Mouse (Mus musculus): ENCODE results near the gene Med14.

The Med14 gene

DNA sequence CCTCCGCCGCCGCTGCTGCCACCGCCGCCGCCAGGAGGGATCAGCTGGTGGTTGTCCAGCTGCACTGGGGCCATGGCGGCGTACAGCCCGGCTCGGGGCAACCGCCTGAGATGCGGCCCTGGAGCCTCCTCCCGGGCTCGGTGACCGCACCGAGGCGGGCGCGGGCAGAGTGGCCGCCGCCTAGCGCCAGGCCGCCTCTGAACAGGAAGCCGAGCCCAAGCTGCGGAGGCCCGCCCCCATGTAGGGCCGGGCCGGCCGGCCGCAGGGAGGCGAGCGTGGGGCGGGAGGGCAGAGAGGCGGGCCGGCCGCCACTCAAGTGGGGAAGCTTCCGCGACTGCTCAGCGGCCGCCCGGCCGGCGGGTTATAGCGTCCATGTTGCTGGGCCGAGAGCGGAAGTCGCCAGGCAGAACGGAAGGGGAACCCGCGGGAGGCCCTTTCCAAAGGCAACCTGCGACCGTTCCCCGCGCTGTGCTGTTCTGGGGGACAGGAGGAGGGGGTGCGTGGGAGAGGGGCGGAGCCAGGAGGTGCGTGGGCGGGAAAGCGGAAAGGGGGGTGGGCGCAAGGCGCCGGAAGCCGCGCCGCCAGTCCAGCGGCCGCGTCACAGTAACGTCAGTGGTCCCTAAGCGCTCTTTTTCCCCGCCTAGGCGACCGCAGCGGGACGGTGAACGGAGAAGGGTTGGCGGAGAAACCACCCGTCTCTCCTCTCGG is at the start of gene Med14:
Gene Med14 (minus strand): TSS at position 448 of the 708 bp plus-strand sequence.
- DNase-seq, result peak; percentile 85 to 89

- DNase-seq, result no peak
These were observed 38.7 kb upstream of the Med14 start for GRCm38 (mm10) chrX:12800559-12800958.

DNA sequence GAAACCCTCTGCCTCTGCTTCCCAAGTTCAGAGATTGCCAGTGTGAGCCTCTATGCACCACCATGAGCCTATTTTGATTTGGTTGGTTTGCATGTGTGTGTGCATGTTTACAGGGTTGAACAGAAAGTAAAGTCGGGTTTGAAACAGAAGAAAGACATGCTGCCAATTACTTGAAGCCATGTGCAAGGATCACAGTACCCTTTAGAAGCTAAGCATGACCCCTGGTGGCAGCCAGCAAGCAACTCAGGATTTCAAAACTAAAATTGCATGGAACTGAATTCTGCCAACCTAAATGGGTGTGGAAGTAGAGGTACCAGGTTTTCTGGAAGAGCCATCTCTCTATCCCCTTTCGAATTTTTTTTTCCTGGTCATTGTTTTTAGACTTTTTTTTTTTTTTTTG is 33.0 kb upstream of the Med14 start:
- peak; percentile 14 to 21 for DNase-seq

- DNase-seq, result peak; percentile 8 to 10
These were observed 29.9 kb upstream of the Med14 start for GRCm38 (mm10) chrX:12791674-12792340.

GRCm38 (mm10) chrX:12773236-12773635 is 11.4 kb upstream of the Med14 start:
- no peak for DNase-seq

DNA sequence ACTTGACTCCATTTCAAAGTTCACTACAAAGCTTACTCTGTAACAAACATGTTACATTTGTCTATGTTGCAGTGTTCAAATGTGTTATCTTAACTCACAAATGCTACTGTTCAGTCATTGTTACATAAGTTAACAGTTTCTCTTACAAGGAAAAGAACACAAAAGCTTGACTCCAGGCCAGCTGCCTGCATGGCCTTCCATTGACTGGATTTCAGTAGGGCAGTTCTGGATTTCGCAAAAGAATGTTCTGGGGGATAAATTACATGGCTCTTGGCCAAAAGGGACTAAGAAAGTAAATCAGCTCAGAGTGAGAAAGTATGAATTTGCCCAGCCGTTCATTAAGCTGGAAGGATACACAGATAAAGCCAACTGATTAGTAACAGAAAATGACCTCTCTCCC is 9.7 kb upstream of the Med14 start:
- no peak for DNase-seq

DNA sequence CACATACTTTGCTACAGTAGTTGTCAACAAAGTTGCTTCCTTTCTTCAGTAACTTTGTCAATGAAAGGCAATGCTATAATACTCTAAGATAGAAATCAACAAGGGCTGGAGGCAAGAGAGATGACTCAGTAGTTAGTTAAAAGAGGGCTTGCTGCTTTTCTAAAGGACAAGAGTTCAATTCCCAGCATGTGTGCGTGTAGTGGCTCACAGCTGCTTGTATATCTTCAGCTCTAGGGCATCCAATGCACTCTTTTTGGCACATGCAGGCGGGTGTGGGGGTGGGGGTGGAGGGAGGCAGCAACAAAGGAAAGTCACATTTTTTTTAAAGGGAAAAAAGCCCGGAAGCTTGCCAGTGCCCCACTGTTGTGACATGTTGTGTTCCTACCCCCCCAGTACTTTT is 6.7 kb upstream of the Med14 start:
- DNase-seq, result no peak

DNA sequence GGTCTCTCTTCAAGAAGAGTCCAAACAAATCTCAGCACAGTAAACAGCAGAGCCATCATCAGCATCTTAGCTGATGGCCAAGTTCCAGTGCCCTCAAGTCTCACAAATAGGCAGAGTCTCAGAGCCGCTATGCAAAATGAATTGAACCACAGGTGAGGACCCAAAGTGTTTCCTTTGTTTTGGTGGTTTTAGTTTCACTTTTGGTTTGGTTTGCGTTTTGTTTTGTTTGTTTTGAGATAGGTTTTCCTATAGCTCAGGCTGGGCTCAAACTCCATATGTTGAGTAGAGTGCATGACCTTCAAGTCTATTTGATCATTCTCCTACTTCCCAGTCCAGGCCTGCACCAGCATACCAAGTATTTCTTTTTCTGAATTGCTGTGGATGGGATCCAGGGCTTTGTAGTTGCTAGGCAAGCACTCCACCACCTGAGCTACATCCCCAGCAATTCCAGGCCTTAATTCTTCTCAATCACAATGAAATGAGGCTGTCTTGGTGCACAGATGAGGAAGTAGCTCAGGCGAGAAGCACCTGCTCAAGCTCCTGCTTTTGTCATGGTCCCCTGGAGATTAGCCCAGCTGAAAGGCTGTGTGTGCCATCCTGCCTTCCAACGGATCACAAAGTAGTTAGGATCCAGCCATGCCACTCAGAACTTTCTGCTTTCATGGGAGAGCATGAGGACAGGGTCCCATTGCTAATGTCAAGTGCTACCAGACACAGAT is 5.1 kb upstream of the Med14 start:
- no peak for DNase-seq

DNA sequence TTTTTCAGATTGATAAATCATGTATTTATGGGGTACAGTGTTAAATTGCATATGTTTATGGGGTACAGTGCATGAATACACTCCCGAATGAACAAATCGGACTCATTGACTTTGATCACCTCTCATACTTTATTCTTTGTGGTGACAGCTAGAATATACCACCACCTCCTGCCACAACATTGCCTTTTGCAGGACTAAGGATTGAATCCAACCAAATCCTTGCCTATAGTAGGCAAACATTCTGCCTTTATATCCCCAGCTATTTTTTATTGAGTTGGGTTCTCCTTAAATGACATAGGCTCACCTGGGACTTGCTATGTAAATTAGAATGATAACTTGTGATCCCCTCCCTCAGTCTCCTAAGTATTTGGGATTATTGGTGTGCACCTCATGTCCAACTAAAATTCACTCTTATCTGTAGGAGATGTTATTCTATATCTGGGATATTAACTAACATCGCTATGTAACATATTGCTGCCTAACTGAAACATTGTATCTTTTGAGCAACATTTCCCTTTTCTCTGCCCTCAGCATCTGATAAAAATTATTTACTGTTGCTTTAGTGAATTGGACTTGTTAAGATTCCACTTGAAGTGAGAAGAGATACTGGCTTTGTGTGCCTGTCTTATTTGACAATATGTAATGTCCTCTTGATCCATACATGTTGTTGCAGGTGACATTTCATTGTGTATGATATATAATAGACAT is 1.4 kb upstream of the Med14 start:
- DNase-seq, result no peak

DNA sequence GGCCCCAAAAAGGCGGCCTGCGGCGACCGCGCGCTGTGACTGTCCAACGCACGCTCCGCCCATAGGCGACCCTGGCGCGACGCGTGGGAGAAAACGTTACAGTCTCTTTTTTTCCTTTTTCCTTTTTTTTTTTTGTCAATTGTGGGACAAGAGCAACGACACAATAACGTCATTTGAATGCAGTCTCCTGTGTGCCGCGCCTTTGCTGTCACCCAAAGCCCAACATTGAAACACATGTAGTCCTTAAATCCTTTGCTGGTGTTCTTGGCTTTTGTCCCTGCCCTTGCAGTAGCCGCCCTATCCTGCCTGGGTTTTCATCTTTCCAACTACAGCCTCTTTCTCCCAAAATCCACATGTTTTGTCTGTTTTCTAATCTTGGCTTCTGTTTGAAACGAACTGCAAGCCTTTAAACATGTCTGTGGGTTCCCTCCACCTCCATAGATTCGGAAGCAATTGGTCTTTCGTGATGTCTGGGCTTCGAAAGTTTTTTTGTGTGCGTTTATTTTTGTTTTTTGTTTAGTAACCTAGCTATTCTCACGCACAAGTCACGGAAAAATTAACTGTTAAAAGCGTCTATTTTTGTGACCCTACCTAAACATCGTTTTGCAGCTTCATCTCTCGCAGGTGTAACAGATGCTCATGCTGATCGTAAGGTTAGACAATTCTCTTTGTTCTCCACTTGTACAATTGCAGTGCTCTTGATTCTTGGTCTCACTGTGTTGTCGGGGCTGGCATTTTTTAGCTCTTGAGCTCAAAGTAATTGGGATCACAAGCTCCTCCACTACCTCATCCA is 657 bp upstream of the Med14 start:
- no peak for DNase-seq

DNA sequence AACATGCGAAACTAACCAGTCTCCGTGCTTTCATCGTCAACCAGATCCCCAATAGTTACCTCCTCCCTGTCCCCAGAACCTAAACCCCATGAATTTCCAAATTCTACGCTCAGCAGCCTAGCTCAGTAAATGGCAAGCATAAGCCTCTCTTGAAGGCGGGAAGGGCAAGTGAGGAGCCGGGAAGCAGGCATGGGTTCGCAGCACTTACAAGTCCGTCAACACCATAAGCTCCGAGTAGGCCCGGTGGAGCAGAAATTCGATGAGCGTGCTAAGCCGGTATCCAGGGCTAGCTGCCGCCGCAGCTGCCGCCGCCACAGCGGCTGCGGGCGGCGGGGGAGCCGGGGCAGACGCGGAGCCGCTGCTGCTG is 631 bp downstream of the Med14 start:
- no peak for DNase-seq

DNA sequence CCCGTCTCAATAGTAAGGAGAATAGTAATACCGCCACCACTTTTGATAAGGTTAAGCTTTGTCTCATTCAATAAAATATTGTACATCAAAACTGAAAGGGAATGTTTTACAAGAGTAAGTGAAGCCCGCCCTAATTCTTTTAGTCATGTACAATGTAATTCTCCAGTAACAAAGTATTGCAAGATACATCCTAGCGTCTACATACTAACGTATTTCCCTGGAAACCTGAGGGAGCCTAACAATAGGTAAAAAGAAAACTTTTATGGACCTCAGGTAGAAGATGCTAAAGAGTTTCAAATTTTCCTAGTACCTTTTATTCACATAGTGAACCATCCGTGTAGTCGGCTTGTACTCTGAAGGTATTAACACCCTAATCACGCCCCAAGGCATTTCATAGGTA is 1.4 kb downstream of the Med14 start:
- no peak for DNase-seq

DNA sequence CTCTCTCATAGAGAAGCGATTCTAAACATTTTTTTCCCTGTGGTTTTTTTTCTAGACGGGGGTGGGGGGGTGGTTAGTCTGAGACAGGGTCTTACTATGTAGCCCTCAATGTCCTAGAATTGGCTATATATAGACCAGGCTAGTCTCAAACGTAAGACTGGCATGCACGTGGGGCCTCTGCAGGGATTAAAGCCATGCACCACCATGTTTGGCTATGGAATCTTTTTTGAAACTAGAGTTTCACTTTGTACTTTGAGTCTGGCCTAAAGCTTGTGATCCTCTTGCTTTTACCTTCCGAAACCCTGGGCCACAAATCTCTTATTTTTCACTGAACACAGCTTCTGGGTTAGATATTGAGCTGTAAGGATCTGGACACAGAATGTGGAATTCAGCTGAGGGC is 2.2 kb downstream of the Med14 start:
- no peak for DNase-seq

DNA sequence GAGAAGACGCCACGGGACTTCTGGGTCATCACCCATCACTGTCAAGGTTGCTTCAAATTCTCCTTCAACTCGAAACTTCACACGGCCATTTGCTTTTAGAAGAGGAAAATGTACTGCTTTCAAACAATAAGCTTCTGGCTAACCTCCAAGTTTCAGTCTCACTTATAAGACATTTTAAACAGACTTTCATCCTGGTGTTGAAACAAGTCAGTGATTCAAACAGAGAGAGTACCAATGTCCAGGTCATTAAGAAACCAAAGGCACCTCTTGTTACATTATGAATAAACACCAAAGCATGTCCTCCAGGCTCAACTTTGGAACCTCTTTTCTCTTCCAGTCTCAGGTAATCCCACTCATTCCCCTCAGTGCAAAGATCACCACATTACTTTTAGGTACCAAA is 14.0 kb downstream of the Med14 start:
- DNase-seq, result no peak

DNA sequence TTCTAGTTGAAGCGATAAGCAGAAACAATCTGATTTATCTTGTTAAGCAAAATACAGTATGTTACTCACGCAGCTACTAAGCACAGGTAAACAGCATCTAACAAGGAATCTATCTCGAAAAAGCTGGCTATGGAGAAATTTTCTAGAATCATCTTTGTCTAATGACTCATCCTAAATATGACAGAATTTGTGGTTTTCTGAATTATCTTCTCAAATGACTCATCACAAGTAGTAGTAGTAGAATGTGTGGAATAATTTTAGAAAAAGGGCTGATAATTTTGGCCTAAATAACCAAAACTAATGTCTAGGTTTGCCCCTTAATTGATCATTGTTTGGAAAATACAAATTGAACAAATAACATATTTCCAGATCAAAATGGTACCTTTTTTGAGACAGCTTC is 15.1 kb downstream of the Med14 start:
- DNase-seq, result no peak

DNA sequence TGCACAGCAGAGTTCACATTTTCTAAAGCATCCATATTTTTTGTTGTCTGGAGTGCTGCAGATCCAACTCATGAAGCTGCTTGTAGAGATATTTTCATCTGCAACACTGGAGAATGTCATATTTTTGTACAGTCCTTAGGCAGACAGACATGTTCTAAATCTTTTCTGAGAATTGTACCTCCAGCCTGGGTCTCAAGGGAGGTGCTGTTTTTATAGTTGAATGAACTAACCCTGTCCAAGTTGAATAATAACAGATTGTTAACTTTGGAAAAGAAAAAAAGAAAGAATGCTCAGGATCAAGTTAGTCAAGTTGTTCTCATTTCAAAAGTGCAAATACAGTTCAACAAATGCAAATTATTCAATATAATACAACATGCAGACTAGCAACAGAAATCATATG is 21.5 kb downstream of the Med14 start:
- no peak for DNase-seq

- no peak for DNase-seq
These were observed 45.8 kb downstream of the Med14 start for GRCm38 (mm10) chrX:12716036-12716435.

- DNase-seq, result no peak
These were observed 48.1 kb downstream of the Med14 start for GRCm38 (mm10) chrX:12713796-12714195.

- DNase-seq, result no peak
These were observed 75.0 kb downstream of the Med14 start for GRCm38 (mm10) chrX:12686910-12687309.

- DNase-seq, result no peak
These were observed 75.8 kb downstream of the Med14 start for GRCm38 (mm10) chrX:12686071-12686470.

- peak; percentile 63 to 78 for DNase-seq
These were observed 84.5 kb downstream of the Med14 start for GRCm38 (mm10) chrX:12677396-12677795.

DNA sequence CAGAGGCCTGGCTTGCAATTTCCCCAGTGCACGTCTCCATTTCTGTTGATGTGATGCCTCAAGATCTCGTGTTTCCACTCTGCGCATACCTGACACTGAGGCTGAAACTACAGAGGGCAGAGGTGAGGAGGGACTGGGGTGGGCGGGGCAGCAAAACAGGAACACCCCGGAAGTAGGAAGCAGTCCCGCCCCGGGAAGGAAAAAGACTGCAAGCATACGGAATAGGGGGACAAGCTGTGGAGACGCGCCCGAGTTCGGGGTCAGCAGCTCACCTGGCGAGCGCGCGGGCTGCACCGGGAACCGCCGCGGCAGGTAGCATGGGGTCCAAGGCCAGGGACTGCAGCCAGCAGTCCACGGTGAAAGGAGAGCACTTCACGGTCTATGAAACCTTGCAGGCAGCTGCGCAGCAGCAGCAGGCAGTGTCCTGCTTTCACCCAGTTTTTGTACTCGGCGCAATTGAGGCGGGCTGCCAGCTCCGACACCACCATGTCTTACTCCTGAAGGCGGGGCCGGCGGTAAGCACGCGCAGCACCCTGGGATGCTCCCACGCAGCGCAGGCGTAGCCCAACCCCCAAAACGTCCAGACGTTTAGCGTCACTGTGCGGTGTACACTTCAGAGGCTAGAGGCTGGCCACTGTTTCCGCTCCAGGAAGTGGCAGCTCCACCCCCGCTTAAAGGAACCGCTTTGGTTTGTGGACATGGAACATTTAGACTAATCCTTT is 88.7 kb downstream of the Med14 start, which contains the start of gene 1810030O07Rik:
Gene 1810030O07Rik (minus strand): TSS at position 615 of the 722 bp plus-strand sequence.
- DNase-seq, result peak; percentile 88 to 92
